Mouse (Mus musculus) lung, postnatal 25 days (tissue): ENCODE data around the gene Dnttip2.

Source experiments
- DNase-seq: peaks from one replicate; pipeline ENCODE4 v3.0.0; 2022; ENCODE audit warnings: low spot score

Gene Dnttip2

GRCm38 (mm10) chr3:122290696-122291095 is 16.5 kb downstream of the Dnttip2 start:
- DNase-seq, result peak; percentile 72

GRCm38 (mm10) chr3:122291828-122292227 is 17.6 kb downstream of the Dnttip2 start:
- peak; percentile 26 for DNase-seq

- DNase-seq, result peak; percentile 95
Observed at GRCm38 (mm10) chr3:122292300-122293222, 18.4 kb downstream of the Dnttip2 start.

- DNase-seq, result peak; percentile 21
Observed at GRCm38 (mm10) chr3:122293223-122293953, 19.2 kb downstream of the Dnttip2 start.

- DNase-seq, result peak; percentile 94
Observed at GRCm38 (mm10) chr3:122293954-122294850, 20.0 kb downstream of the Dnttip2 start, which contains the start of gene Bcar3. Gene Bcar3, plus strand, starts transcription at chr3:122294136.

- peak; percentile 48 for DNase-seq
Observed at GRCm38 (mm10) chr3:122295511-122295910, 21.3 kb downstream of the Dnttip2 start.

- DNase-seq, result no peak
Observed at GRCm38 (mm10) chr3:122296979-122297378, 22.8 kb downstream of the Dnttip2 start.

GRCm38 (mm10) chr3:122300983-122301919 is 27.1 kb downstream of the Dnttip2 start:
- peak; percentile 24 for DNase-seq

GRCm38 (mm10) chr3:122304560-122304959 is 30.4 kb downstream of the Dnttip2 start:
- DNase-seq, result no peak

GRCm38 (mm10) chr3:122307894-122308671 is 33.9 kb downstream of the Dnttip2 start:
- no peak for DNase-seq

GRCm38 (mm10) chr3:122308981-122309380 is 34.8 kb downstream of the Dnttip2 start:
- DNase-seq, result no peak

GRCm38 (mm10) chr3:122312078-122312477 is 37.9 kb downstream of the Dnttip2 start:
- DNase-seq, result peak; percentile 84

GRCm38 (mm10) chr3:122312936-122313629 is 38.9 kb downstream of the Dnttip2 start:
- no peak for DNase-seq

- no peak for DNase-seq
Observed at GRCm38 (mm10) chr3:122313936-122314335, 39.7 kb downstream of the Dnttip2 start.

GRCm38 (mm10) chr3:122316621-122317020 is 42.4 kb downstream of the Dnttip2 start:
- DNase-seq, result no peak

GRCm38 (mm10) chr3:122317339-122317738 is 43.2 kb downstream of the Dnttip2 start:
- DNase-seq, result no peak

GRCm38 (mm10) chr3:122322226-122322625 is 48.0 kb downstream of the Dnttip2 start:
- no peak for DNase-seq

GRCm38 (mm10) chr3:122323841-122324240 is 49.7 kb downstream of the Dnttip2 start:
- DNase-seq, result no peak

GRCm38 (mm10) chr3:122324528-122324927 is 50.3 kb downstream of the Dnttip2 start:
- DNase-seq, result no peak
